Mouse (Mus musculus): ENCODE data around the gene Clec16a. TPM values are rescaled to one million over a fixed set of nuclear protein-coding genes. Genes with fewer than 3 reads are reported as not detected.

Clec16a gene
- polyA plus RNA-seq, 1 experiment from 2014 or later, result 12.8 TPM

- Histone ChIP-seq H3K36me3 (peaks cover 16% of the 10 kb centered on the region), H3K4me3 (replicated peaks) (no peak overlapping the region), H3K9me3 (replicated peaks) (no peaks in the 10 kb centered on the region), H3K4me2 (no peak overlapping the region), H3K27me3 (no peaks in the 10 kb centered on the region), H3K4me1 (replicated peaks) (no peaks in the 10 kb centered on the region), H3K27ac (no peak overlapping the region), H3K9ac (no peak overlapping the region)
- DNase-seq (no peak), ATAC-seq (ENCODE audit: low read depth) (no peak)
- 21% methylated on average over 1 of the region's 1 CpGs for WGBS (ENCODE audit: insufficient replicate concordance)
Measured at GRCm38 (mm10) chr16:10585165-10585564, 40.0 kb downstream of the Clec16a start.

- no peaks in the 10 kb centered on the region for H3K4me1 ChIP-seq (replicated peaks)
- peaks cover 11% of the 10 kb centered on the region for H3K36me3 ChIP-seq
- H3K9me3 ChIP-seq (replicated peaks), result no peaks in the 10 kb centered on the region
- H3K4me2 ChIP-seq, result no peak overlapping the region
- H3K4me3 ChIP-seq (replicated peaks), result no peak overlapping the region
- H3K27me3 ChIP-seq, result no peaks in the 10 kb centered on the region
- 68% methylated on average over 3 of the region's 3 CpGs for WGBS (ENCODE audit: insufficient replicate concordance)
- no peak overlapping the region for H3K27ac ChIP-seq
- ATAC-seq (ENCODE audit: low read depth) (no peak), DNase-seq (no peak)
- H3K9ac ChIP-seq, result no peak overlapping the region
Measured at GRCm38 (mm10) chr16:10586546-10586945, 41.4 kb downstream of the Clec16a start.

- H3K36me3 ChIP-seq, result peaks cover 9% of the 10 kb centered on the region; the same call in 1 of the 2 replicates
- 63% methylated on average over 5 of the region's 5 CpGs for WGBS (ENCODE audit: insufficient replicate concordance)
- H3K9ac ChIP-seq, result no peak overlapping the region
- no peak overlapping the region for H3K4me3 ChIP-seq (replicated peaks)
- no peak overlapping the region for H3K27ac ChIP-seq
- DNase-seq (no peak), ATAC-seq (ENCODE audit: low read depth) (no peak)
- H3K27me3 ChIP-seq, result no peaks in the 10 kb centered on the region
- no peak overlapping the region for H3K4me2 ChIP-seq
- no peaks in the 10 kb centered on the region for H3K4me1 ChIP-seq (replicated peaks)
- no peaks in the 10 kb centered on the region for H3K9me3 ChIP-seq (replicated peaks)
Measured at GRCm38 (mm10) chr16:10599888-10600740, 55.0 kb downstream of the Clec16a start.

GRCm38 (mm10) chr16:10607802-10608201 is 62.7 kb downstream of the Clec16a start:
- H3K27ac ChIP-seq, result no peak overlapping the region
- no peak overlapping the region for H3K4me2 ChIP-seq
- H3K9me3 ChIP-seq (replicated peaks), result no peaks in the 10 kb centered on the region
- DNase-seq (no peak), ATAC-seq (ENCODE audit: low read depth) (no peak)
- H3K4me1 ChIP-seq (replicated peaks), result no peaks in the 10 kb centered on the region
- WGBS (ENCODE audit: insufficient replicate concordance), result 72% methylated on average over 3 of the region's 3 CpGs
- 0 out of 2 replicates have a peak, but pooled peaks cover 3% of the 10 kb centered on the region for H3K36me3 ChIP-seq
- no peak overlapping the region for H3K4me3 ChIP-seq (replicated peaks)
- H3K27me3 ChIP-seq, result no peaks in the 10 kb centered on the region
- H3K9ac ChIP-seq, result no peak overlapping the region

GRCm38 (mm10) chr16:10609921-10610320 is 64.8 kb downstream of the Clec16a start:
- ATAC-seq (ENCODE audit: low read depth), result no peak
- H3K9ac ChIP-seq, result no peak overlapping the region
- no peak overlapping the region for H3K4me3 ChIP-seq (replicated peaks)
- no peak overlapping the region for H3K27ac ChIP-seq
- H3K9me3 ChIP-seq (replicated peaks), result no peaks in the 10 kb centered on the region
- no peak overlapping the region for H3K4me2 ChIP-seq
- no peaks in the 10 kb centered on the region for H3K27me3 ChIP-seq
- DNase-seq, result no peak
- 79% methylated on average over 7 of the region's 7 CpGs for WGBS (ENCODE audit: insufficient replicate concordance)
- H3K36me3 ChIP-seq, result 0 out of 2 replicates have a peak, but pooled peaks cover 10% of the 10 kb centered on the region
- no peaks in the 10 kb centered on the region for H3K4me1 ChIP-seq (replicated peaks)

- no peaks in the 10 kb centered on the region for H3K4me1 ChIP-seq (replicated peaks)
- H3K4me3 ChIP-seq (replicated peaks), result no peak overlapping the region
- H3K27ac ChIP-seq, result no peak overlapping the region
- H3K27me3 ChIP-seq, result no peaks in the 10 kb centered on the region
- DNase-seq, result no peak
- WGBS (ENCODE audit: insufficient replicate concordance), result 82% methylated on average over 6 of the region's 6 CpGs
- H3K36me3 ChIP-seq, result peaks cover 17% of the 10 kb centered on the region; the same call in 1 of the 2 replicates
- ATAC-seq (ENCODE audit: low read depth), result no peak
- no peak overlapping the region for H3K4me2 ChIP-seq
- H3K9me3 ChIP-seq (replicated peaks), result no peaks in the 10 kb centered on the region
- H3K9ac ChIP-seq, result no peak overlapping the region
Measured at GRCm38 (mm10) chr16:10610801-10611200, 65.7 kb downstream of the Clec16a start.

GRCm38 (mm10) chr16:10611306-10611705 is 66.2 kb downstream of the Clec16a start:
- Histone ChIP-seq H3K36me3 (peaks cover 19% of the 10 kb centered on the region; the same call in 1 of the 2 replicates), H3K4me2 (no peak overlapping the region), H3K9ac (no peak overlapping the region), H3K4me3 (replicated peaks) (no peak overlapping the region), H3K27me3 (no peaks in the 10 kb centered on the region), H3K4me1 (replicated peaks) (no peaks in the 10 kb centered on the region), H3K9me3 (replicated peaks) (no peaks in the 10 kb centered on the region), H3K27ac (no peak overlapping the region)
- WGBS (ENCODE audit: insufficient replicate concordance), result 71% methylated on average over 4 of the region's 4 CpGs
- ATAC-seq (ENCODE audit: low read depth) (no peak), DNase-seq (no peak)

GRCm38 (mm10) chr16:10613996-10614395 is 68.9 kb downstream of the Clec16a start:
- H3K4me1 ChIP-seq (replicated peaks), result no peaks in the 10 kb centered on the region
- no peaks in the 10 kb centered on the region for H3K9me3 ChIP-seq (replicated peaks)
- no peak overlapping the region for H3K4me3 ChIP-seq (replicated peaks)
- DNase-seq (no peak), ATAC-seq (ENCODE audit: low read depth) (no peak)
- 76% methylated on average over 2 of the region's 2 CpGs for WGBS (ENCODE audit: insufficient replicate concordance)
- no peak overlapping the region for H3K27ac ChIP-seq
- H3K36me3 ChIP-seq, result peaks cover 19% of the 10 kb centered on the region; the same call in 1 of the 2 replicates
- no peaks in the 10 kb centered on the region for H3K27me3 ChIP-seq
- H3K9ac ChIP-seq, result no peak overlapping the region
- no peak overlapping the region for H3K4me2 ChIP-seq

- WGBS (ENCODE audit: insufficient replicate concordance), result 66% methylated on average over 6 of the region's 6 CpGs
- Histone ChIP-seq H3K27me3 (no peaks in the 10 kb centered on the region), H3K36me3 (no peaks in the 10 kb centered on the region; the same call in 1 of the 2 replicates), H3K4me2 (no peak overlapping the region), H3K4me3 (replicated peaks) (no peak overlapping the region), H3K9me3 (replicated peaks) (no peaks in the 10 kb centered on the region), H3K4me1 (replicated peaks) (no peaks in the 10 kb centered on the region), H3K27ac (no peak overlapping the region), H3K9ac (no peak overlapping the region)
- no peak for ATAC-seq (ENCODE audit: low read depth)
- no peak for DNase-seq
Measured at GRCm38 (mm10) chr16:10620961-10621614, 75.9 kb downstream of the Clec16a start.

GRCm38 (mm10) chr16:10621710-10622109 is 76.6 kb downstream of the Clec16a start:
- Histone ChIP-seq H3K27me3 (no peaks in the 10 kb centered on the region), H3K36me3 (no peaks in the 10 kb centered on the region), H3K4me1 (replicated peaks) (no peaks in the 10 kb centered on the region), H3K4me2 (no peak overlapping the region), H3K9me3 (replicated peaks) (no peaks in the 10 kb centered on the region), H3K4me3 (replicated peaks) (no peak overlapping the region), H3K27ac (no peak overlapping the region), H3K9ac (no peak overlapping the region)
- 27% methylated on average over 1 of the region's 1 CpGs for WGBS (ENCODE audit: insufficient replicate concordance)
- no peak for ATAC-seq (ENCODE audit: low read depth)
- DNase-seq, result no peak

GRCm38 (mm10) chr16:10626116-10626515 is 81.0 kb downstream of the Clec16a start:
- Histone ChIP-seq H3K4me3 (replicated peaks) (no peak overlapping the region), H3K4me2 (no peak overlapping the region), H3K27ac (no peak overlapping the region), H3K36me3 (peaks cover 7% of the 10 kb centered on the region), H3K27me3 (no peaks in the 10 kb centered on the region), H3K9ac (no peak overlapping the region), H3K4me1 (replicated peaks) (peaks cover 9% of the 10 kb centered on the region), H3K9me3 (replicated peaks) (no peaks in the 10 kb centered on the region)
- 76% methylated on average over 1 of the region's 1 CpGs for WGBS (ENCODE audit: insufficient replicate concordance)
- ATAC-seq (ENCODE audit: low read depth) (no peak), DNase-seq (no peak)

All from liver, embryonic 13.5 days (tissue).